Mouse (Mus musculus) adrenal gland, adult 8-10 months (tissue): ENCODE results near the gene Ctla4. TPM values are rescaled to one million over a fixed set of nuclear protein-coding genes. Genes with fewer than 3 reads are reported as not detected.

ENCODE experiments used
- total RNA-seq, 4 experiments: library from RNA; stranded (reverse); gene quantifications; 2 replicates each; pipeline ENCODE4 v1.2.4; 2022

Ctla4 gene
- total RNA-seq, 4 experiments from 2014 or later, result not detected

Other genes with a start within 250 kb of the Ctla4 start
- under 1 TPM; 0.35 to 0.71 (median 0.48) TPM for gene Cd28, start 170.2 kb upstream of the Ctla4 start, total RNA-seq
- under 1 TPM in 1 of 4 experiments, not detected in 3; 0.13 TPM for gene Icos, start 90.9 kb downstream of the Ctla4 start, total RNA-seq